Mouse (Mus musculus) liver, embryonic 15.5 days (tissue): ENCODE results near the gene Fhad1. TPM values are rescaled to one million over a fixed set of nuclear protein-coding genes. Genes with fewer than 3 reads are reported as not detected.

Experiments used
- ATAC-seq: fragments of 200-750 bp; cut with Nextera tagmentation; 2 replicates; pipeline ENCODE4 v1.8.0; 2017; ENCODE audit warnings: moderate number of reproducible peaks, mild to moderate bottlenecking, moderate library complexity; ENCODE audit not compliant: insufficient read depth
- H3K27ac ChIP-seq: fragments of 300-500 bp; sonication (generic); replicated peaks from 2 replicates; pipeline ENCODE4 v1.5.1; 2015; ENCODE audit warnings: mild to moderate bottlenecking, inconsistent platforms
- H3K27me3 ChIP-seq: fragments of 300-500 bp; sonication (generic); 2 replicates; pipeline ENCODE4 v1.6.1; 2015; ENCODE audit warnings: mild to moderate bottlenecking, inconsistent platforms
- H3K36me3 ChIP-seq: fragments of 300-500 bp; sonication (generic); replicated peaks from 2 replicates; pipeline ENCODE4 v1.6.1; 2015; ENCODE audit warnings: moderate library complexity, mild to moderate bottlenecking, inconsistent platforms
- H3K4me1 ChIP-seq: fragments of 300-500 bp; sonication (generic); replicated peaks from 2 replicates; pipeline ENCODE4 v1.6.1; 2015; ENCODE audit warnings: inconsistent platforms
- H3K4me2 ChIP-seq: fragments of 300-500 bp; sonication (generic); 2 replicates; pipeline ENCODE4 v1.6.1; 2015; ENCODE audit warnings: moderate library complexity, mild to moderate bottlenecking, inconsistent platforms
- H3K4me3 ChIP-seq: fragments of 300-500 bp; sonication (generic); replicated peaks from 2 replicates; pipeline ENCODE4 v1.5.1; 2015; ENCODE audit warnings: mild to moderate bottlenecking, inconsistent platforms
- H3K9ac ChIP-seq: fragments of 300-500 bp; sonication (generic); 2 replicates; pipeline ENCODE4 v1.6.1; 2015; ENCODE audit warnings: moderate library complexity, mild to moderate bottlenecking, inconsistent platforms
- H3K9me3 ChIP-seq: fragments of 300-500 bp; sonication (generic); replicated peaks from 2 replicates; pipeline ENCODE4 v1.6.1; 2016; ENCODE audit warnings: inconsistent platforms
- WGBS: fragments of 180-500 bp; shearing (Covaris S2); methylation state at CpG from one replicate; pipeline ENCODE4 v1.1.7; 2015; ENCODE audit warnings: mixed read lengths; ENCODE audit not compliant: insufficient replicate concordance; 5-methylcytosine and 5-hydroxymethylcytosine counted together
- polyA plus RNA-seq: library from polyadenylated mRNA; unstranded; fragments of >200 nt; fragmentation: Nextera tagmentation; extraction: Ambion mirVana; gene quantifications from 2 replicates; pipeline ENCODE4 v1.2.1, GENCODE M21; 2015

The Fhad1 gene
- polyA plus RNA-seq, 1 experiment from 2014 or later: 0.24 TPM

GRCm38 (mm10) chr4:141861591-141862295, 153.1 kb downstream of the Fhad1 start:
- Histone ChIP-seq H3K36me3 (peaks cover 56% of the 10 kb centered on the region), H3K4me2 (no peak overlapping the region), H3K4me3 (no peak overlapping the region), H3K9me3 (no peaks in the 10 kb centered on the region), H3K27me3 (no peaks in the 10 kb centered on the region), H3K9ac (no peak overlapping the region), H3K27ac (no peak overlapping the region), H3K4me1 (peaks cover 14% of the 10 kb centered on the region; the same call in 1 of the 2 replicates)
- ATAC-seq: no peak
- WGBS: 64% methylated on average over 17 of the region's 17 CpGs

GRCm38 (mm10) chr4:141860246-141860841, 154.5 kb downstream of the Fhad1 start:
- H3K9ac ChIP-seq: no peak overlapping the region
- H3K27me3 ChIP-seq: no peaks in the 10 kb centered on the region
- H3K4me2 ChIP-seq: no peak overlapping the region
- 77% methylated on average over 19 of the region's 19 CpGs for WGBS
- H3K27ac ChIP-seq: no peak overlapping the region
- ATAC-seq: no peak
- H3K36me3 ChIP-seq: peaks cover 51% of the 10 kb centered on the region
- no peaks in the 10 kb centered on the region for H3K9me3 ChIP-seq
- peaks cover 9% of the 10 kb centered on the region; the same call in 1 of the 2 replicates for H3K4me1 ChIP-seq
- H3K4me3 ChIP-seq: no peak overlapping the region

DNA sequence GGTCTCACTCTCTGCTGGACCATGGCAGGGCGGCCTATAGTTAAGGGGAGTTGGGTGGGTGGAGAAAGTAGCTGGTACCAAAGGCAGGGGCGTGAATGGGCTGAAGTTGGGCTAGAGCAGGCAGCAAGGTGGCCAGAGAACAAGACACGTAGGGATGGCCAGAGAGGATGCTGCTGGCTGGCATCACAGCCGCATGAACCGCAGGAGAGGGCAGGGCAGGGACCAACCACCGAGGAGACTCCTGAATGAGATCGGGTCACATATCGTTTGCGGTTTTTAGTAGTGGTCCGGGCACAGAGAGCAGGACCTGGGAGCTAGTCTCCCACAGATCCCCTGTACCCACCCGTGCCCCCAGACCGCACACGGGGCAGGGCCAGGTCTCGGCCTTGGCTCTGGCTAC, 155.5 kb downstream of the Fhad1 start:
- no peak for ATAC-seq

GRCm38 (mm10) chr4:141858501-141858900, 156.4 kb downstream of the Fhad1 start:
- ATAC-seq: no peak
- WGBS: 80% methylated on average over 20 of the region's 20 CpGs
- no peaks in the 10 kb centered on the region for H3K27me3 ChIP-seq
- no peak overlapping the region for H3K4me3 ChIP-seq
- H3K9me3 ChIP-seq: no peaks in the 10 kb centered on the region
- H3K4me1 ChIP-seq: 0 out of 2 replicates have a peak, but pooled peaks cover 4% of the 10 kb centered on the region
- H3K36me3 ChIP-seq: peaks cover 42% of the 10 kb centered on the region
- no peak overlapping the region for H3K4me2 ChIP-seq
- no peak overlapping the region for H3K9ac ChIP-seq
- H3K27ac ChIP-seq: no peak overlapping the region

More for the DNA sequence above, 155.5 kb downstream of the Fhad1 start:
- Histone ChIP-seq H3K27ac (no peak overlapping the region), H3K9ac (no peak overlapping the region), H3K4me2 (no peak overlapping the region), H3K27me3 (no peaks in the 10 kb centered on the region), H3K36me3 (peaks cover 46% of the 10 kb centered on the region), H3K4me1 (0 out of 2 replicates have a peak, but pooled peaks cover 4% of the 10 kb centered on the region), H3K9me3 (no peaks in the 10 kb centered on the region), H3K4me3 (no peak overlapping the region)
- WGBS: 87% methylated on average over 14 of the region's 14 CpGs

DNA sequence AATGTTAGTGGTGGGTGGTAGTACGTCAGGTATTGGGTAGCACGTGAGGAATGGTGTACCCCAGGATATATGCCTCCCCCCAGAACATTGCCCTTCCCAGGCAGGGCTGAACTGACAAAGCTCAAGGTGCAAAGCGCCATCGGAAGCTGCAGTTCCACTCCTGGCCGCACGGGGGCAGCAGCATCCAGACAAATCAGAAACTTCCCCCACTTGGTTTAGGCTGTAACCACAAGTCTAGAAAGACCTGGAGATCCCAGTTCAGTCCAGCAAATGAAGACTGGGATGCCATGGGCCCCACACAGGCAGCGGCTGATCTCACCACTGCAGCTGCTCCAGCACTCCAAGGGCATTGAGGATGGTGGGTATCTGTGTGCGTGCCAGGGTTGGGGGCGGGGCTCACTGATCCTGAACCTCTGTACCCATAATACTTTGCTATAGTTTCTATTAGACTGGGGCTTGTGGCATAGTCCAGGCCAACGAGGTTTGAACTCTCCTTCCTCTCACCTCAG, 157.4 kb downstream of the Fhad1 start:
- no peak overlapping the region for H3K27ac ChIP-seq

GRCm38 (mm10) chr4:141853437-141853836, 161.4 kb downstream of the Fhad1 start:
- no peak overlapping the region for H3K9ac ChIP-seq
- no peak for ATAC-seq
- no peak overlapping the region for H3K4me3 ChIP-seq
- peaks cover 5% of the 10 kb centered on the region; the same call in 1 of the 2 replicates for H3K36me3 ChIP-seq
- WGBS: 50% methylated on average over 9 of the region's 9 CpGs
- no peak overlapping the region for H3K27ac ChIP-seq
- no peaks in the 10 kb centered on the region for H3K27me3 ChIP-seq
- no peak overlapping the region for H3K4me2 ChIP-seq
- H3K4me1 ChIP-seq: 0 out of 2 replicates have a peak, but pooled peaks cover 4% of the 10 kb centered on the region
- no peaks in the 10 kb centered on the region for H3K9me3 ChIP-seq

More for the DNA sequence above, 157.4 kb downstream of the Fhad1 start:
- H3K27me3 ChIP-seq: no peaks in the 10 kb centered on the region
- no peaks in the 10 kb centered on the region for H3K9me3 ChIP-seq
- H3K9ac ChIP-seq: no peak overlapping the region
- no peak overlapping the region for H3K4me2 ChIP-seq
- peaks cover 42% of the 10 kb centered on the region for H3K36me3 ChIP-seq
- 0 out of 2 replicates have a peak, but pooled peaks cover 4% of the 10 kb centered on the region for H3K4me1 ChIP-seq
- 18% methylated on average over 10 of the region's 10 CpGs for WGBS
- no peak overlapping the region for H3K4me3 ChIP-seq
- ATAC-seq: no peak; the same call in 1 of the 2 replicates

GRCm38 (mm10) chr4:141845999-141846398, 168.9 kb downstream of the Fhad1 start, which contains the start of gene Ctrc:
Gene Ctrc, minus strand, starts transcription at chr4:141846359.
- no peaks in the 10 kb centered on the region for H3K36me3 ChIP-seq
- H3K4me3 ChIP-seq: no peak within 1 kb of the TSS
- H3K4me2 ChIP-seq: no peak within 1 kb of the TSS
- no peak within 1 kb of the TSS for H3K27ac ChIP-seq
- H3K27me3 ChIP-seq: no peaks in the 10 kb centered on the region
- no peak within 1 kb of the TSS for H3K9ac ChIP-seq
- no peak for ATAC-seq
- WGBS: 66% methylated on average over 6 of the region's 6 CpGs
- no peaks in the 10 kb centered on the region for H3K4me1 ChIP-seq
- H3K9me3 ChIP-seq: no peaks in the 10 kb centered on the region

Other genes with a start within 250 kb of the Fhad1 start
- 2.0 and 2.2 TPM in 2 replicates for gene Dnajc16, start 224.2 kb downstream of the Fhad1 start, polyA plus RNA-seq
- 9.7 and 9.9 TPM in 2 replicates for gene Casp9, start 221.5 kb downstream of the Fhad1 start, polyA plus RNA-seq
- gene Cela2a, start 188.9 kb downstream of the Fhad1 start, polyA plus RNA-seq: 0.14 and 3.3 TPM in 2 replicates
- not detected in 2 replicates for gene Ctrc, start 168.7 kb downstream of the Fhad1 start, polyA plus RNA-seq
- 45.8 and 48.4 TPM in 2 replicates for gene Efhd2, start 140.2 kb downstream of the Fhad1 start, polyA plus RNA-seq
- gene Tmem51, start 69.2 kb upstream of the Fhad1 start, polyA plus RNA-seq: 16.2 and 17.6 TPM in 2 replicates
- 0.62 and 0.70 TPM in 2 replicates for gene Kazn, start 224.3 kb upstream of the Fhad1 start, polyA plus RNA-seq